Mouse (Mus musculus) splenic B cell, adult 2 months (primary cell): ENCODE results near the gene Lekr1.

Experiments used
- DNase-seq: peaks from one replicate; pipeline ENCODE4 v3.0.0-alpha.2; 2011; ENCODE audit warnings: low read depth, low spot score
- H3K27me3 ChIP-seq: 2 replicates; pipeline ENCODE4 v1.6.1; 2012; ENCODE audit warnings: mild to moderate bottlenecking, low read length, moderate library complexity, mixed read lengths; ENCODE audit not compliant: control insufficient read depth, poor library complexity, insufficient read depth, severe bottlenecking
- H3K36me3 ChIP-seq: 2 replicates; pipeline ENCODE4 v1.6.1; 2012; ENCODE audit warnings: mild to moderate bottlenecking, low read length, moderate library complexity, mixed read lengths; ENCODE audit not compliant: control insufficient read depth, poor library complexity, insufficient read depth, severe bottlenecking

Gene Lekr1

GRCm38 (mm10) chr3:65670216-65670615 is 4.2 kb downstream of the Lekr1 start:
- Histone ChIP-seq H3K27me3 (no peaks in the 10 kb centered on the region), H3K36me3 (no peaks in the 10 kb centered on the region)
- DNase-seq, result peak; percentile 25

- H3K36me3 ChIP-seq, result no peaks in the 10 kb centered on the region
- no peaks in the 10 kb centered on the region for H3K27me3 ChIP-seq
- no peak for DNase-seq
These were observed 7.7 kb downstream of the Lekr1 start for GRCm38 (mm10) chr3:65673725-65674124.

GRCm38 (mm10) chr3:65680612-65681011 is 14.6 kb downstream of the Lekr1 start:
- peak; percentile 31 for DNase-seq
- Histone ChIP-seq H3K36me3 (no peaks in the 10 kb centered on the region), H3K27me3 (no peaks in the 10 kb centered on the region)

GRCm38 (mm10) chr3:65689705-65690104 is 23.7 kb downstream of the Lekr1 start:
- H3K36me3 ChIP-seq, result no peaks in the 10 kb centered on the region
- H3K27me3 ChIP-seq, result no peaks in the 10 kb centered on the region

GRCm38 (mm10) chr3:65690850-65691249 is 24.8 kb downstream of the Lekr1 start:
- DNase-seq, result peak; percentile 21
- H3K36me3 ChIP-seq, result no peaks in the 10 kb centered on the region
- no peaks in the 10 kb centered on the region for H3K27me3 ChIP-seq

More at GRCm38 (mm10) chr3:65689705-65690104, 23.7 kb downstream of the Lekr1 start:
- no peak for DNase-seq

- DNase-seq, result no peak
- no peaks in the 10 kb centered on the region for H3K36me3 ChIP-seq
- no peaks in the 10 kb centered on the region for H3K27me3 ChIP-seq
These were observed 33.7 kb downstream of the Lekr1 start for GRCm38 (mm10) chr3:65699704-65700103.

GRCm38 (mm10) chr3:65714372-65714771 is 48.3 kb downstream of the Lekr1 start:
- no peak for DNase-seq
- Histone ChIP-seq H3K27me3 (no peaks in the 10 kb centered on the region), H3K36me3 (no peaks in the 10 kb centered on the region)

GRCm38 (mm10) chr3:65717406-65717805 is 51.4 kb downstream of the Lekr1 start:
- no peaks in the 10 kb centered on the region for H3K36me3 ChIP-seq
- H3K27me3 ChIP-seq, result no peaks in the 10 kb centered on the region
- no peak for DNase-seq

GRCm38 (mm10) chr3:65722897-65723296 is 56.9 kb downstream of the Lekr1 start:
- no peak for DNase-seq
- Histone ChIP-seq H3K27me3 (no peaks in the 10 kb centered on the region), H3K36me3 (no peaks in the 10 kb centered on the region)

- H3K27me3 ChIP-seq, result no peaks in the 10 kb centered on the region
- no peak for DNase-seq
- no peaks in the 10 kb centered on the region for H3K36me3 ChIP-seq
These were observed 57.6 kb downstream of the Lekr1 start for GRCm38 (mm10) chr3:65723664-65724063.

GRCm38 (mm10) chr3:65737816-65738215 is 71.8 kb downstream of the Lekr1 start:
- H3K27me3 ChIP-seq, result no peaks in the 10 kb centered on the region
- no peak for DNase-seq
- H3K36me3 ChIP-seq, result no peaks in the 10 kb centered on the region

- DNase-seq, result no peak
- Histone ChIP-seq H3K27me3 (no peaks in the 10 kb centered on the region), H3K36me3 (no peaks in the 10 kb centered on the region)
These were observed 78.9 kb downstream of the Lekr1 start for GRCm38 (mm10) chr3:65744936-65745335.

- Histone ChIP-seq H3K27me3 (no peaks in the 10 kb centered on the region), H3K36me3 (no peaks in the 10 kb centered on the region)
- DNase-seq, result no peak
These were observed 98.8 kb downstream of the Lekr1 start for GRCm38 (mm10) chr3:65764511-65765508.

GRCm38 (mm10) chr3:65766387-65766786 is 100.4 kb downstream of the Lekr1 start:
- no peak for DNase-seq
- no peaks in the 10 kb centered on the region for H3K36me3 ChIP-seq

GRCm38 (mm10) chr3:65767202-65767862 is 101.3 kb downstream of the Lekr1 start:
- H3K27me3 ChIP-seq, result no peaks in the 10 kb centered on the region
- no peaks in the 10 kb centered on the region for H3K36me3 ChIP-seq
- no peak for DNase-seq

More at GRCm38 (mm10) chr3:65766387-65766786, 100.4 kb downstream of the Lekr1 start:
- no peaks in the 10 kb centered on the region for H3K27me3 ChIP-seq
